Mouse (Mus musculus): ENCODE measurements at regions not wholly inside any gene's neighbourhood (a gene's known extent, or its start where the extent isn't known, plus 50 kb on each side); places are given as distances from the start of the nearest gene placed in this dataset.

- no peaks in the 10 kb centered on the region for H3K9me3 ChIP-seq (ENCODE audit: control insufficient read depth, low read length)
- peak; percentile 67 for DNase-seq (ENCODE audit: low spot score)
- 39% methylated on average over 9 of the region's 9 CpGs for WGBS
Measured at GRCm38 (mm10) chr6:101534214-101535052, 156.7 kb upstream of the Pdzrn3 start.

GRCm38 (mm10) chr6:101532436-101532835 is 154.7 kb upstream of the Pdzrn3 start:
- no peaks in the 10 kb centered on the region for H3K36me3 ChIP-seq (ENCODE audit: control insufficient read depth, insufficient read depth, low read length)
- WGBS = 61% methylated on average over 7 of the region's 7 CpGs
- H3K9me3 ChIP-seq (ENCODE audit: control insufficient read depth, low read length) = no peaks in the 10 kb centered on the region
- no peaks in the 10 kb centered on the region for H3K27me3 ChIP-seq (ENCODE audit: control insufficient read depth, insufficient read depth, low read length)
- no peak for ATAC-seq (ENCODE audit: insufficient read depth, low FRiP score, low TSS enrichment)
- no peak overlapping the region for H3K4me2 ChIP-seq (ENCODE audit: low read depth)
- DNase-seq (ENCODE audit: low spot score) = no peak
- no peak overlapping the region for H3K9ac ChIP-seq (ENCODE audit: low read length)
- H3K4me1 ChIP-seq (ENCODE audit: control insufficient read depth, insufficient read depth, low read length) = no peaks in the 10 kb centered on the region
- no peak overlapping the region for H3K27ac ChIP-seq (ENCODE audit: low read depth, low read length)
- no peak overlapping the region for H3K4me3 ChIP-seq (ENCODE audit: low read depth, low read length)

More at GRCm38 (mm10) chr6:101534214-101535052, 156.7 kb upstream of the Pdzrn3 start:
- Histone ChIP-seq H3K9ac (ENCODE audit: low read length) (no peak overlapping the region), H3K4me3 (ENCODE audit: low read depth, low read length) (no peak overlapping the region), H3K27me3 (ENCODE audit: control insufficient read depth, insufficient read depth, low read length) (no peaks in the 10 kb centered on the region), H3K4me2 (ENCODE audit: low read depth) (no peak overlapping the region), H3K4me1 (ENCODE audit: control insufficient read depth, insufficient read depth, low read length) (no peaks in the 10 kb centered on the region), H3K36me3 (ENCODE audit: control insufficient read depth, insufficient read depth, low read length) (no peaks in the 10 kb centered on the region), H3K27ac (ENCODE audit: low read depth, low read length) (no peak overlapping the region)
- peak; percentile 50; the same call in 1 of the 2 replicates for ATAC-seq (ENCODE audit: insufficient read depth, low FRiP score, low TSS enrichment)

GRCm38 (mm10) chr6:101531914-101532313 is 154.2 kb upstream of the Pdzrn3 start:
- Histone ChIP-seq H3K27me3 (ENCODE audit: control insufficient read depth, insufficient read depth, low read length) (no peaks in the 10 kb centered on the region), H3K4me2 (ENCODE audit: low read depth) (no peak overlapping the region), H3K36me3 (ENCODE audit: control insufficient read depth, insufficient read depth, low read length) (no peaks in the 10 kb centered on the region), H3K9ac (ENCODE audit: low read length) (no peak overlapping the region), H3K9me3 (ENCODE audit: control insufficient read depth, low read length) (no peaks in the 10 kb centered on the region), H3K4me3 (ENCODE audit: low read depth, low read length) (no peak overlapping the region), H3K4me1 (ENCODE audit: control insufficient read depth, insufficient read depth, low read length) (no peaks in the 10 kb centered on the region), H3K27ac (ENCODE audit: low read depth, low read length) (no peak overlapping the region)
- no peak for DNase-seq (ENCODE audit: low spot score)
- WGBS = 77% methylated on average over 5 of the region's 5 CpGs
- ATAC-seq (ENCODE audit: insufficient read depth, low FRiP score, low TSS enrichment) = no peak

GRCm38 (mm10) chr6:101525129-101525528 is 147.4 kb upstream of the Pdzrn3 start:
- Histone ChIP-seq H3K36me3 (ENCODE audit: control insufficient read depth, insufficient read depth, low read length) (no peaks in the 10 kb centered on the region), H3K27ac (ENCODE audit: low read depth, low read length) (no peak overlapping the region), H3K9me3 (ENCODE audit: control insufficient read depth, low read length) (no peaks in the 10 kb centered on the region), H3K27me3 (ENCODE audit: control insufficient read depth, insufficient read depth, low read length) (no peaks in the 10 kb centered on the region), H3K4me1 (ENCODE audit: control insufficient read depth, insufficient read depth, low read length) (no peaks in the 10 kb centered on the region), H3K9ac (ENCODE audit: low read length) (no peak overlapping the region), H3K4me3 (ENCODE audit: low read depth, low read length) (no peak overlapping the region), H3K4me2 (ENCODE audit: low read depth) (no peak overlapping the region)
- WGBS = 59% methylated on average over 2 of the region's 2 CpGs
- DNase-seq (ENCODE audit: low spot score) = no peak
- no peak for ATAC-seq (ENCODE audit: insufficient read depth, low FRiP score, low TSS enrichment)

GRCm38 (mm10) chr6:101521316-101521715 is 143.6 kb upstream of the Pdzrn3 start:
- Histone ChIP-seq H3K36me3 (ENCODE audit: control insufficient read depth, insufficient read depth, low read length) (no peaks in the 10 kb centered on the region), H3K9me3 (ENCODE audit: control insufficient read depth, low read length) (no peaks in the 10 kb centered on the region), H3K9ac (ENCODE audit: low read length) (no peak overlapping the region), H3K27me3 (ENCODE audit: control insufficient read depth, insufficient read depth, low read length) (no peaks in the 10 kb centered on the region), H3K4me3 (ENCODE audit: low read depth, low read length) (no peak overlapping the region), H3K4me2 (ENCODE audit: low read depth) (no peak overlapping the region), H3K27ac (ENCODE audit: low read depth, low read length) (no peak overlapping the region), H3K4me1 (ENCODE audit: control insufficient read depth, insufficient read depth, low read length) (peaks cover 7% of the 10 kb centered on the region; the same call in 1 of the 2 replicates)
- 88% methylated on average over 6 of the region's 6 CpGs for WGBS
- ATAC-seq (ENCODE audit: insufficient read depth, low FRiP score, low TSS enrichment) = no peak
- no peak for DNase-seq (ENCODE audit: low spot score)

- no peak for ATAC-seq (ENCODE audit: insufficient read depth, low FRiP score, low TSS enrichment)
- Histone ChIP-seq H3K27ac (ENCODE audit: low read depth, low read length) (no peak overlapping the region), H3K27me3 (ENCODE audit: control insufficient read depth, insufficient read depth, low read length) (no peaks in the 10 kb centered on the region), H3K36me3 (ENCODE audit: control insufficient read depth, insufficient read depth, low read length) (no peaks in the 10 kb centered on the region), H3K4me1 (ENCODE audit: control insufficient read depth, insufficient read depth, low read length) (peaks cover 7% of the 10 kb centered on the region; the same call in 1 of the 2 replicates), H3K4me3 (ENCODE audit: low read depth, low read length) (no peak overlapping the region), H3K9me3 (ENCODE audit: control insufficient read depth, low read length) (no peaks in the 10 kb centered on the region), H3K4me2 (ENCODE audit: low read depth) (no peak overlapping the region), H3K9ac (ENCODE audit: low read length) (no peak overlapping the region)
- no peak for DNase-seq (ENCODE audit: low spot score)
- 90% methylated on average over 3 of the region's 3 CpGs for WGBS
Measured at GRCm38 (mm10) chr6:101520755-101521154, 143.1 kb upstream of the Pdzrn3 start.

GRCm38 (mm10) chr6:101518904-101519701 is 141.4 kb upstream of the Pdzrn3 start:
- H3K9ac ChIP-seq (ENCODE audit: low read length) = no peak overlapping the region
- 43% methylated on average over 9 of the region's 9 CpGs for WGBS

GRCm38 (mm10) chr6:101517584-101517983 is 139.9 kb upstream of the Pdzrn3 start:
- WGBS = 64% methylated on average over 2 of the region's 2 CpGs
- Histone ChIP-seq H3K27ac (ENCODE audit: low read depth, low read length) (no peak overlapping the region), H3K9ac (ENCODE audit: low read length) (no peak overlapping the region), H3K4me2 (ENCODE audit: low read depth) (no peak overlapping the region), H3K9me3 (ENCODE audit: control insufficient read depth, low read length) (no peaks in the 10 kb centered on the region), H3K4me3 (ENCODE audit: low read depth, low read length) (no peak overlapping the region), H3K4me1 (ENCODE audit: control insufficient read depth, insufficient read depth, low read length) (peaks cover 7% of the 10 kb centered on the region; the same call in 1 of the 2 replicates), H3K27me3 (ENCODE audit: control insufficient read depth, insufficient read depth, low read length) (no peaks in the 10 kb centered on the region), H3K36me3 (ENCODE audit: control insufficient read depth, insufficient read depth, low read length) (no peaks in the 10 kb centered on the region)
- no peak for ATAC-seq (ENCODE audit: insufficient read depth, low FRiP score, low TSS enrichment)
- DNase-seq (ENCODE audit: low spot score) = no peak

More at GRCm38 (mm10) chr6:101518904-101519701, 141.4 kb upstream of the Pdzrn3 start:
- peak; percentile 21 for DNase-seq (ENCODE audit: low spot score)
- H3K9me3 ChIP-seq (ENCODE audit: control insufficient read depth, low read length) = no peaks in the 10 kb centered on the region
- H3K36me3 ChIP-seq (ENCODE audit: control insufficient read depth, insufficient read depth, low read length) = no peaks in the 10 kb centered on the region
- H3K27me3 ChIP-seq (ENCODE audit: control insufficient read depth, insufficient read depth, low read length) = no peaks in the 10 kb centered on the region
- no peak overlapping the region for H3K4me3 ChIP-seq (ENCODE audit: low read depth, low read length)
- no peak for ATAC-seq (ENCODE audit: insufficient read depth, low FRiP score, low TSS enrichment)
- no peak overlapping the region for H3K4me2 ChIP-seq (ENCODE audit: low read depth)
- peaks cover 7% of the 10 kb centered on the region; the same call in 1 of the 2 replicates for H3K4me1 ChIP-seq (ENCODE audit: control insufficient read depth, insufficient read depth, low read length)
- H3K27ac ChIP-seq (ENCODE audit: low read depth, low read length) = no peak overlapping the region

Data from neural tube, embryonic 11.5 days (tissue).